Mouse (Mus musculus): Measurements from ENCODE around the gene Hist1h4d.

- no peak for TF ChIP-seq KAT2A (conservative IDR thresholded peaks at IDR 0.05; ENCODE audit: low read depth, low read length)
- TF ChIP-seq CTCF (IDR thresholded peaks at IDR 0.05 in 2 of 3, conservative IDR thresholded peaks at IDR 0.05 in 1 of 3; ENCODE audit: control insufficient read depth in 1 of 3, insufficient read depth in 1 of 3, low read depth in 2 of 3, low read length in 3 of 3, poor library complexity in 1 of 3, severe bottlenecking in 1 of 3): no peak
- TF ChIP-seq GATA1 (IDR thresholded peaks at IDR 0.05; ENCODE audit: low read depth, low read length): no peak
- TF ChIP-seq BHLHE40 (IDR thresholded peaks at IDR 0.05; ENCODE audit: borderline replicate concordance, low read depth, low read length): no peak
- no peak for TF ChIP-seq POLR2AphosphoS2 (IDR thresholded peaks at IDR 0.05; ENCODE audit: low read length)
- TF ChIP-seq MAZ (IDR thresholded peaks at IDR 0.05; ENCODE audit: low read depth, low read length): no peak
- TF ChIP-seq ZC3H11A (IDR thresholded peaks at IDR 0.05; ENCODE audit: low read depth, low read length): no peak
- no peak for TF ChIP-seq ZNF384 (IDR thresholded peaks at IDR 0.05; ENCODE audit: low read depth, low read length)
These were observed 16.9 kb upstream of the Hist1h4d start for GRCm38 (mm10) chr13:23564482-23564881.

All from MEL (cell line).